Mouse (Mus musculus) lung, postnatal 0 days (tissue): ENCODE measurements around the gene Zfp84. TPM values are rescaled to one million over a fixed set of nuclear protein-coding genes. Genes with fewer than 3 reads are reported as not detected.
A peak's percentile ranks its signal among the peaks of the same experiment; 100 is the strongest.

Experiments
- ATAC-seq: fragments of 200-750 bp; cut with Nextera tagmentation; 2 replicates; pipeline ENCODE4 v1.8.0; 2017; ENCODE audit warnings: moderate library complexity
- DNase-seq: peaks from one replicate; pipeline ENCODE4 v3.0.0-alpha.2; 2016; ENCODE audit warnings: low spot score
- H3K27ac ChIP-seq: fragments of 300-500 bp; sonication (generic); 2 replicates; pipeline ENCODE4 v1.5.1; 2014; ENCODE audit warnings: antibody characterized with exemption, mild to moderate bottlenecking, low read length, mixed read lengths
- H3K27me3 ChIP-seq: fragments of 300-500 bp; sonication (generic); replicated peaks from 2 replicates; pipeline ENCODE4 v1.6.1; 2014; ENCODE audit warnings: low read length, mixed read lengths; ENCODE audit not compliant: insufficient read depth
- H3K36me3 ChIP-seq: fragments of 300-500 bp; sonication (generic); 2 replicates; pipeline ENCODE4 v1.6.1; 2014; ENCODE audit warnings: low read length, mixed read lengths; ENCODE audit not compliant: insufficient read depth
- H3K4me1 ChIP-seq: fragments of 300-500 bp; sonication (generic); 2 replicates; pipeline ENCODE4 v1.6.1; 2014; ENCODE audit warnings: antibody characterized with exemption, low read depth, low read length, mixed read lengths; ENCODE audit not compliant: insufficient read depth
- H3K4me2 ChIP-seq: fragments of 300-500 bp; sonication (generic); replicated peaks from 2 replicates; pipeline ENCODE4 v1.6.1; 2014; ENCODE audit warnings: low read depth, mild to moderate bottlenecking, low read length, moderate library complexity, mixed read lengths
- H3K4me3 ChIP-seq: fragments of 300-500 bp; sonication (generic); 2 replicates; pipeline ENCODE4 v1.5.1; 2014; ENCODE audit warnings: low read depth, low read length
- H3K9ac ChIP-seq: fragments of 300-500 bp; sonication (generic); replicated peaks from 2 replicates; pipeline ENCODE4 v1.6.1; 2014; ENCODE audit warnings: low read depth, mild to moderate bottlenecking
- H3K9me3 ChIP-seq: fragments of 300-500 bp; sonication (generic); 2 replicates; pipeline ENCODE4 v1.6.1; 2016; ENCODE audit warnings: low read length, mixed read lengths
- CTCF ChIP-seq: IDR thresholded peaks from 2 replicates; pipeline ENCODE4 v1.5.1; 2016; ENCODE audit warnings: antibody characterized with exemption, mild to moderate bottlenecking
- EP300 ChIP-seq: IDR thresholded peaks from 2 replicates; pipeline ENCODE4 v1.6.1; 2016; ENCODE audit warnings: antibody characterized with exemption, mild to moderate bottlenecking, control low read depth
- WGBS: fragments of 180-500 bp; shearing (Covaris S2); extraction: QIAGEN DNeasy Blood & Tissue Kit; methylation state at CpG from one replicate; pipeline ENCODE4 v1.1.7; 2014; 5-methylcytosine and 5-hydroxymethylcytosine counted together
- microRNA counts: library from miRNA; unstranded; fragments of <30 nt; microRNA quantifications from one replicate; lab custom pipeline; 2015
- microRNA-seq: library from miRNA; unstranded; fragments of <30 nt; microRNA quantifications from one replicate; pipeline ENCODE4, GENCODE M21; 2016
- polyA plus RNA-seq: library from polyadenylated mRNA; unstranded; fragments of >200 nt; fragmentation: Nextera tagmentation; extraction: Ambion mirVana; gene quantifications from 2 replicates; pipeline ENCODE4 v1.2.1, GENCODE M21; 2015

The Zfp84 gene
- polyA plus RNA-seq, 1 experiment from 2014 or later, result 6.9 TPM

- WGBS, result 89% methylated on average over 1 of the region's 1 CpGs
- no peaks in the 10 kb centered on the region for H3K9me3 ChIP-seq
- DNase-seq (no peak), ATAC-seq (no peak)
- no peak overlapping the region for H3K27ac ChIP-seq
- peaks cover 16% of the 10 kb centered on the region; the same call in 1 of the 2 replicates for H3K4me1 ChIP-seq
- H3K27me3 ChIP-seq, result no peaks in the 10 kb centered on the region
- no peak overlapping the region for H3K4me2 ChIP-seq
- no peak overlapping the region for H3K4me3 ChIP-seq
- no peak for TF ChIP-seq CTCF
- TF ChIP-seq EP300, result no peak
- H3K9ac ChIP-seq, result no peak overlapping the region
- no peaks in the 10 kb centered on the region for H3K36me3 ChIP-seq
Observed at GRCm38 (mm10) chr7:29812244-29812643, 43.9 kb downstream of the Zfp84 start.

DNA sequence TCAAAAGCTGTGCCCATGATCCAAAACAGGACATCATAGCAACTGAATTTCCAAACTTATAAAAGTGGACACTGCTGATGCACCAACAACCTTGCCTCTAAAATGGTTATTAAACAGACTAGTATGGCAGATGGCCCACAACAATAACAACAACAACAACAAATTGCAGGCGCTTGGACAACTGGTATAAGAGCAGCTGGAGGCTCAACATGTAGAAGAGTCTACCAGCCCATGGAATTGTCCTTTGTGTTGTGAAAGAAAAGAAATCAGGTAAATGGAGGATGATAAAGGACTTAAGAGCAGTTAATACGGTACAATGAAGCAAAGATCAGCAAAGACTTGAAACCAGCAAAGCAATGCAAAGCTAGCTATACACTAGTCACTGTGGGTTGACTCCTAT, 46.0 kb downstream of the Zfp84 start:
- ATAC-seq (no peak), DNase-seq (no peak)
- Histone ChIP-seq H3K4me1 (peaks cover 16% of the 10 kb centered on the region; the same call in 1 of the 2 replicates), H3K4me3 (no peak overlapping the region), H3K27ac (no peak overlapping the region), H3K9me3 (no peaks in the 10 kb centered on the region), H3K9ac (no peak overlapping the region), H3K4me2 (no peak overlapping the region), H3K27me3 (no peaks in the 10 kb centered on the region), H3K36me3 (no peaks in the 10 kb centered on the region)
- 91% methylated on average over 2 of the region's 2 CpGs for WGBS
- TF ChIP-seq CTCF (no peak), EP300 (no peak)

DNA sequence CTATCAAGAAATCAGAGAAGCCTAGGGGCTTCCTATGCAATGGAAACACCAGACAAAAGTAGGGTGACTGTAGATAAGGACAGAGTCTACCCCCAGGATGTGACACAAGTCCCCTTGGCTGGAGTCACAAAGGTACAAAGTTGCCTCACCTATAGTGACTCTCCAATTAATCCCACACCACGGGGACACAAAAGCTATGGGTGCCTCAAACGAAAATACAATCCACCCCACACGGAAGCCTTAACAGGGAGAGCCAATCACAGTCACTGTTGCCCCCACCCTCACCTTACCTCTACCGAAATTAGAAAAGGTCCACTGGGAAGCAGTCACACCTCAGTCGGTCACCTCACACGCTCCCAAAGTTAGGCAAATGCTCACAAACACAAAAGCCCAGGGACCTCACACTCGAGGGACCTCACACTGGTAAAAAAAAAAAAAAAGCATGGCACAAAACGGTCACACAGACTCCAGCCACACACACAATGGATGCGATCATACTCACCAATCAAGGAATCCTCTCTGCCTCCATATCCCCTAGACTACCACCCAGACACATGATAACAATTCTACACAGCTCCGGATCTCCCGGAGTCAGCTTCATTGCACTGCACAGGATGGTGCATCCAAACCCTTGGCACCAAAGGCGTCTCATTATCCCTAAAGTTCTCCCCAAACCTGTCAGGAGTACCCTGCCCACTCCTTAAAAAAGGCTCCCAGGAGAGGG, 46.9 kb downstream of the Zfp84 start:
- peak overlapping the region; percentile 58 for H3K4me3 ChIP-seq
- ATAC-seq, result peak; percentile 9
- no peaks in the 10 kb centered on the region for H3K36me3 ChIP-seq
- H3K27me3 ChIP-seq, result no peaks in the 10 kb centered on the region
- no peak for TF ChIP-seq EP300
- peak; percentile 13 for DNase-seq
- peak overlapping the region; percentile 40; the same call in 1 of the 2 replicates for H3K27ac ChIP-seq
- H3K9ac ChIP-seq, result peak overlapping the region; percentile 55
- H3K4me2 ChIP-seq, result peak overlapping the region; percentile 82
- no peaks in the 10 kb centered on the region for H3K9me3 ChIP-seq
- WGBS, result 3% methylated on average over 12 of the region's 12 CpGs
- peaks cover 16% of the 10 kb centered on the region; the same call in 1 of the 2 replicates for H3K4me1 ChIP-seq

GRCm38 (mm10) chr7:29815910-29816429, 47.6 kb downstream of the Zfp84 start, which contains the start of gene Zfp790:
Zfp790 (plus strand) TSS chr7:29816114.
- Histone ChIP-seq H3K27me3 (no peaks in the 10 kb centered on the region), H3K9ac (peak within 1 kb of the TSS; percentile 60), H3K36me3 (no peaks in the 10 kb centered on the region), H3K4me1 (peaks cover 16% of the 10 kb centered on the region; the same call in 1 of the 2 replicates), H3K4me2 (peak within 1 kb of the TSS; percentile 82), H3K27ac (peak within 1 kb of the TSS; percentile 88), H3K4me3 (peak within 1 kb of the TSS; percentile 58), H3K9me3 (no peaks in the 10 kb centered on the region)
- ATAC-seq (peak; percentile 96), DNase-seq (peak; percentile 99)
- WGBS, result under 1% methylated on average over 26 of the region's 26 CpGs
- TF ChIP-seq EP300 (no peak), CTCF (no peak)

DNA sequence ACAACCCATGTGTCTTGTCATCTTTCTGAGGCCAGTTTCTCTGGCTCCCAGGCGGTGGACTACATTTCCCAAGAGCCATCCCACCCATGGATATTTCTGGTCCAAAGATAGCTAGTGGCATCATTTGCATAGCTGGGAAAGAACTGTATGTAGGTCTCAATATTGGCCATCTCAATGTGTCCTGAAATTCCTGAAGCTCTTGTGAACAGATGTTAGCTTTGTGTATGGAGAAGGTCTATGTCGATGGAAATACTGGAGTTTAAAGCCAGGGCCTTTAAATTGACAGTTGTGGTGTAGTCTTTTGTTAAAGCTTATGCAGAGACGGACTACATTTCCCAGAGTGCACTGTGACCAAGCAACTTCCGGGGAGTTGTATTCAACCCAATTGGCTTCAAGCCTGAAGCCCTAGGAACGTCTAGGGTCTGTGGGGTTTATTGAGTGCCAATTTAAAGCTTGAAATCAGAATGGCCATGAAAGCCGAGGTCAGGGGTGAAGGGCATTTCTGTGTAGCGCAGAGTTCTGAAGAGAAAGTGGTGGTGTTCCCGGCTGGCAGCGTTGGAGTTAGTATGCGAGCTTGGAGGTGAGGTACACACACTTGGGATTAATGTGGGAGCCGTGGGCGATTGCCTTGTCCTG, 50.4 kb downstream of the Zfp84 start:
- WGBS, result 2% methylated on average over 12 of the region's 12 CpGs
- peak; percentile 62 for ATAC-seq
- TF ChIP-seq EP300 (no peak), CTCF (no peak)

GRCm38 (mm10) chr7:29828001-29828400, 59.6 kb downstream of the Zfp84 start:
- 87% methylated on average over 12 of the region's 12 CpGs for WGBS
- H3K36me3 ChIP-seq, result peaks cover 27% of the 10 kb centered on the region

More for the DNA sequence above, 50.4 kb downstream of the Zfp84 start:
- no peaks in the 10 kb centered on the region for H3K27me3 ChIP-seq
- peaks cover 16% of the 10 kb centered on the region; the same call in 1 of the 2 replicates for H3K4me1 ChIP-seq
- peak overlapping the region; percentile 61 for H3K4me3 ChIP-seq
- no peaks in the 10 kb centered on the region for H3K36me3 ChIP-seq
- peak; percentile 92 for DNase-seq
- peak overlapping the region; percentile 64 for H3K4me2 ChIP-seq
- H3K9ac ChIP-seq, result peak overlapping the region; percentile 37
- H3K9me3 ChIP-seq, result no peaks in the 10 kb centered on the region
- H3K27ac ChIP-seq, result peak overlapping the region; percentile 45

More at GRCm38 (mm10) chr7:29828001-29828400, 59.6 kb downstream of the Zfp84 start:
- DNase-seq, result no peak
- ATAC-seq, result no peak
- no peaks in the 10 kb centered on the region; the same call in 1 of the 2 replicates for H3K9me3 ChIP-seq
- H3K4me1 ChIP-seq, result no peaks in the 10 kb centered on the region
- TF ChIP-seq CTCF (no peak), EP300 (no peak)
- no peak overlapping the region for H3K27ac ChIP-seq
- H3K4me2 ChIP-seq, result no peak overlapping the region
- H3K27me3 ChIP-seq, result no peaks in the 10 kb centered on the region
- H3K9ac ChIP-seq, result no peak overlapping the region
- H3K4me3 ChIP-seq, result no peak overlapping the region

MicroRNA genes within 50 kb of the gene (microRNA counts, 519-probe panel; counts per million panel counts)
- microRNA mmu-miR-1964 (lab: Ali Mortazavi, UCI), result not detected

Small RNAs within 50 kb of the gene (microRNA-seq; reads per million reads assigned to microRNA genes)
- gene Mir1964, result 2.7 reads per million, percentile 5 among the genes with 10 or more reads in this experiment

Other genes with a start within 250 kb of the Zfp84 start
- gene Sipa1l3, start 249.9 kb upstream of the Zfp84 start, polyA plus RNA-seq, result 17.7 and 18.5 TPM in 2 replicates
- not detected in 2 replicates for gene Catsperg2, start 41.5 kb upstream of the Zfp84 start, polyA plus RNA-seq
- gene Zfp30, start 15.4 kb downstream of the Zfp84 start, polyA plus RNA-seq, result 4.0 and 5.0 TPM in 2 replicates
- gene Zfp790, start 47.6 kb downstream of the Zfp84 start, polyA plus RNA-seq, result 8.4 and 9.1 TPM in 2 replicates
- gene Zfp940, start 85.1 kb downstream of the Zfp84 start, polyA plus RNA-seq, result 1.3 and 1.9 TPM in 2 replicates
- 3.3 and 4.0 TPM in 2 replicates for gene Zfp420, start 91.4 kb downstream of the Zfp84 start, polyA plus RNA-seq
- gene Zfp27, start 138.0 kb downstream of the Zfp84 start, polyA plus RNA-seq, result 4.2 and 5.0 TPM in 2 replicates
- 3.4 and 3.7 TPM in 2 replicates for gene Zfp383, start 139.7 kb downstream of the Zfp84 start, polyA plus RNA-seq
- 5.1 and 6.7 TPM in 2 replicates for gene Zfp74, start 185.5 kb downstream of the Zfp84 start, polyA plus RNA-seq
- gene Zfp568, start 215.4 kb downstream of the Zfp84 start, polyA plus RNA-seq, result 4.1 and 5.8 TPM in 2 replicates